Mouse (Mus musculus): ENCODE results near the gene Lyve1. TPM values are rescaled to one million over a fixed set of nuclear protein-coding genes. Genes with fewer than 3 reads are reported as not detected.
"Not testable (repeated sequence)": the region's sequence is repeated elsewhere in the genome, so short reads cannot be mapped to it uniquely, and the experiment has no call there.

Gene Lyve1
- 1 to 10 TPM; 1.5 to 1.6 TPM for total RNA-seq (2021)
- long read RNA-seq, experiment 1, partial matches to known transcripts: 2 of 4 reads
- long read RNA-seq, experiment 1, other reads (novel, unspliced or antisense): 1 of 4 reads
- long read RNA-seq, experiment 2, partial matches to known transcripts: 0 of 2 reads
- long read RNA-seq, experiment 2, other reads (novel, unspliced or antisense): 1 of 2 reads

DNA sequence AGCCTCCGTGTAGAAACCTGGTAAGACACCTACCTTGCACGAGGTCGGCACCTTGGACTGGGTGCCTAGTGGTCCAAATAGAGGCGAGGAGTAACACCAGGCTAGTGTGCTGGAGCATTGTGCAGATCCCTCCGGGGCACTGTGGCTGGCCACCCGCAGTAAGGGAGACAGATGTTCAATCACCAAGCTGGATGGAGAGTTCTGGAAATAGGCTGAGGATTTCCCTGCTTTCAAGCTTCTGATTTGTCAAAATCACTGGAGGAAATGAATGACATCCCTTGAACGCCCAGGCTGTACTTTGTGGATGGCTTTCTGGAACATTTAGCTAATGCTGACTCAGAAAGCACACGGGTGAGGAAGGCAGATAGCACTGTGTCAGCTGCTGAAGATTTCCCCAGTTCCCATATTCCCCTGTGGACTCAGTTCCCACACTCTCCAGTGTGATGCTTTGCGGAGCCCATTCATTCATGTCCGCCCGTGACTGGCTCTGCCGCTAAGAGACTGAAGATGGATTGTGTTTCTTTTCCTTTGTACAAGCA lies at the start of gene Lyve1:
Gene Lyve1, minus strand, starts transcription at position 489 of the 539 bp plus-strand sequence.
- no peak for DNase-seq (ENCODE audit: low spot score in 2 of 2)

DNA sequence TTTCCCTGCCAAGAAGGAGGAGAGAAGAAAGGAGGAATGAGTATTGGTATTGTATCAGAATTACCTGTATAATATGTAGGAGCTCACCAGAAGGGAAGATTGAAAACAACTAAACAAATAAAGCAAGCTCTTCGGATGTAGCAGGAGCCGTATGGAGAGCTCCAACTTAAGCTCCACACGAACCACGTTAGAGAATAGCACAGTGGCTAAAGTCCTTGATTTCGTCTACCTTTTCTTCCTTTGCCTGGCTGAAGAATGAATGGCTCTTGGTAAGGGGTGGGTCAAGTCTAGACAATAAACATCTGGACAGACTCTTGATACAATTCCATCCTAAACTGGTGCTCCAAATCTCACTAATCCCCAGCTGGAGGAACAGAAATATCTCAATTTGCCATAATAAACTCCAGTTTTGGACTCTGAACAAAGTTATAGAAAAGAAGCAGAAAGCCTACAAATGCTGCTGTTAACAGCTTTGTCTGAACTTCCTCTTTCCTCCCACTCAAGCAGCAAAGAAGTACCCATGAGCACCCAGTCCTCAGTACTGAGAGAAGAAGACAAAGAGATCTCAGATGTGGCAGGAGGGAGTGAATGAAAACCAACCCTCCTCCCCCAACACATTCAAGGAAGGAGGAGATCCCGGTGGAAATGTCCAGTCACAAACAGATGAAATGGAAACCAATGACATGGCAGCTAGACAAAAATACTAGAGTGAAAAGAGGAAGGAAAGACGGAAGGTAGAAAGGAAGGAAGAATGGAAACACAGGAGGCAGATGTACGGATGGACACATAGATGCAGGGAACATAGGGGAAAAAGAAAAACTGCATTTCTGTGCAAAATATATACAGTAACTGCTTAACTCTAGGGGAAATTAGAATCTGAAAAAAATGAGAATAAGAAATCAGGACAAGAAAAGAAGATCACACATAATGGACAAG lies 45.4 kb upstream of the Lyve1 start:
- DNase-seq (ENCODE audit: low spot score in 2 of 2): no peak

DNA sequence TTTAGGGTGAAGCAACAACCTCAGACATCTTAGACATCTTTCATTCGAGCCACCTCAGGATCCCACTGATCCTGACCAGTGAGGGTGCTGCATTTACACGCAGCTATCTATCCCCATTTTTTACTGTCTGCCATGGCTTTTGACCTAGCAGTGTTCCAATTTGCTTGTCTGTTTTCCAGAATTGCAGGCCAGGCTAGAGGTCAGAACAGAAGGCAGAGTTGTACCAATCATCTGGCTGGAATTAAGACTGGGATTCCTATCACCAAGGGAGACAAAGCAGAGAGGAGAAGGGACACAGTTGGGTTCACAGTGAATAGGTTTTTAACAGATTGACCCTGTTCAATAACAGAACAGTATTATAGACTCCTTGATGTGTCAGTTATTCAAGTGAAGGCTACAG lies 43.5 kb upstream of the Lyve1 start:
- DNase-seq (ENCODE audit: low spot score in 2 of 2): no peak

DNA sequence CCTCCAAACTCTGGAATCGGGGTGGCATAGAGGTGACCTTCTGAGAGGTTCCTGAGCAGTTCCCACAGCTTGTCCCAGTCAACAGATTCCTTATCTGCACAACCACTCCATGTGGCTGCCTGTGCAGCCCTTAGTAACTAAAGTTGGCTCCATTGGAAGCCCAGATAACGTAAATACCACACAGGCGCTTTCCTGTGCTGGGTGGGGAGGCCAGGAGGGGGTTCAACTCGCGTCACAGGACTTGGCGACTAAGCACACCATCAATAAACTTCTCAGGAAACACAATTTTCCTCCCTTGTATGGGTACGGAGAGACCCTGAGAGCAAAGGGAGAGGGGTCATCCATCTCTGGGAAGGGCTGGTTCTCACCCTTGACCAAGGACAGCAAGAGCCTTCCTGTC lies 40.2 kb upstream of the Lyve1 start:
- DNase-seq (ENCODE audit: low spot score in 2 of 2): no peak

DNA sequence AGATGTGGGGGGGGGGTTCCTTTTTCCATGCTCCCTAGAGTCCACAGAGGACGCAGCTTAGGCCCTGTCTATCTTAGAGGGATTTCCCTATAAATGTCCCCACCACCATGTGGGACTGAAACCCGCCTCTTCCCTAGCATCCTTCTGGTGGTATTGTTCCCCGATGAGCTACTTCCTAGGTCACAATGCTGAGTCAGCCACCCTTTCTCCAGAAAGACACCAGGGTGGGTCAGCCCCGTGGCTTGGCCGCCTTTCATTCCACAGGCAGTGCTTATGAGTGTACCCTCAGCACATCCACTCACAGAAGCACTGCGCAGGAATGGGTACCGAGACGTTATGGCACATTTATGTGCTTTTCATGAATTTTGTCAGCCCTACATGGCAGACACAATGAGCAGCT lies 34.2 kb upstream of the Lyve1 start:
- no peak for DNase-seq (ENCODE audit: low spot score in 2 of 2)

DNA sequence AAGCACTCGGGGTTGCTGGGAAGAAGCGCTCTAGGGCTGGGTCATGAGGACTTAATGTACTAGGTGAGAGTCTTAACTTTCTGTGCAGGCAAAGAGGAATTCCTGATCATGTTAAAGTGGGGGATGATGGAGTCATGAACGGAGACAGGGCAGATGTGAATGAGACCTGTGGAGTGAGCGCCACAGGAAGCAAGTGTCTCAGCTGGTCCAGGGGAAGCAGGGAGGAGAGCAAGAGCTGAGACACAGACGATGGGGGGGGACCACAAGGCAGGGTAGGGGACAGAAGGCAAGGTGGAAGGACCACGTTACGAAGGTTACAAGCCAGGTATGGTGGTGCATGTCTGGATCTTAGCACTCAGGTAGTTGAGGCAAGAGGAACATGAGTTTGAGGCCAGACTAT lies 33.4 kb upstream of the Lyve1 start:
- DNase-seq (ENCODE audit: low spot score in 2 of 2): no peak

DNA sequence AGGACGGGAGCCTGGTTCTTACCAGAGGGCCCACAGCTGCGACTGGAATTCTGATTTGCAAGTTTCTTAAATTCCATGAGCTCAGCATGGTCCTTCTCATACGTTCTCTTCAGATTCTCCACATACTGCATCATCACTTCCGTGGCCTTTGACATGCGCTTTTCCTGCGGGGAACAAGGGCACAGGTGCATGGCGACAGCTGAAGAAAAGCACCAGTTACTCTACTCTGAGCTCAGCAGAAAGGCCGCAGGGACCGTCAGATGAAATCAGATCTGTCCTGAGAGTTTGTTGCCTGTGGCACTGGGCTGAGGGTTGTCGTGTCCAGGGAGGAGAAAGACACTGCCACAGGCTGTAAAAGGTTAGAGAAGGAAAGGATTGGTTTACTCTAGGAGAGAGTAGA lies 32.7 kb upstream of the Lyve1 start:
- DNase-seq (ENCODE audit: low spot score in 2 of 2): not testable (repeated sequence)

DNA sequence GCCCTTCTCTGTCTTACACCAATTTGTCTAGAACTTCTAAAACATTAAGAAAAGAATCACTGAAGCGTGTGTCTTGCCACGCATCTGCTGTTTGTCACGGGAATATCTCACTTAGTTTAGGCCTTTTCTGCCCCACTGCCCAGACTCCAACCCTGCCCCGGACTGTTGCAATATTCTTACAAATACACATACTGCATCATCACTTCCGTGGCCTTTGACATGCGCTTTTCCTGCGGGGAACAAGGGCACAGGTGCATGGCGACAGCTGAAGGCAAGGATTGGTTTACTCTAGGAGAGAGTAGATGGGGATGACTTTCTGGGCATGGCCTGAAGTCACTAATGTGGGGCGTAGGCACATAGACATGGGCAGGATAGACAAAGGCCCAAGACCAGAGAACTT lies 31.6 kb upstream of the Lyve1 start:
- DNase-seq (ENCODE audit: low spot score in 2 of 2): no peak

DNA sequence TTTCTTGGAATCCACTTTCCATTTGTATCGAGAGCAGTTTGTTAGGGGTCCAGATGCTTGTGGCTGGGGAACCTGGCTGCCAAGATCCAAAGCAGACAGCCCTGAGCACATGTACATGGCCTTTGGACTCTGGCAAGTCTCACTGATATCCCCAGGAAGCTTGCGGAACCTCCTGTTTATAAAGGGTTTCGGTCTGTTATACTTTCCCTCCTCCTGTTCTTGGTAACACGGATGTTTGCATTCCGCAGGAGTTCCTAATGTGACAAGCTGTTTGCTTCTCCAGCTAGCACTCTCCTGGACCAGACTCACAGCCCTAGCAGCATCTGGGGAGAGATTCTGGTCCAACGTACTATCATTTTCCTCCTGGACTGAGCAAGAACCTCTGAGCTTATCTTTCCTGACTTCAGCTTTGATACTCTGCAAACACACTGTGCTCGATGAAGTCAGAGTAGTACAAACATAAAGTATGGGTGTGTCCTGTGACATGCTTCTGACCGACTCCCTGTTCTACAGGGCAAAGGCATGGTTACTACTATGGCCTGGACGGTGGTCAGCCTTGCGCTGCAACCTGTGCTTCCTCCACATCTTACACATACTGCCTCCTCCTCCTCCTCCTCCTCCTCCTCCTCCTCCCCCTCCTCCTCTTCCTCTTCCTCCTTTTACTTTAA lies 31.0 kb upstream of the Lyve1 start:
- no peak for DNase-seq (ENCODE audit: low spot score in 2 of 2)

DNA sequence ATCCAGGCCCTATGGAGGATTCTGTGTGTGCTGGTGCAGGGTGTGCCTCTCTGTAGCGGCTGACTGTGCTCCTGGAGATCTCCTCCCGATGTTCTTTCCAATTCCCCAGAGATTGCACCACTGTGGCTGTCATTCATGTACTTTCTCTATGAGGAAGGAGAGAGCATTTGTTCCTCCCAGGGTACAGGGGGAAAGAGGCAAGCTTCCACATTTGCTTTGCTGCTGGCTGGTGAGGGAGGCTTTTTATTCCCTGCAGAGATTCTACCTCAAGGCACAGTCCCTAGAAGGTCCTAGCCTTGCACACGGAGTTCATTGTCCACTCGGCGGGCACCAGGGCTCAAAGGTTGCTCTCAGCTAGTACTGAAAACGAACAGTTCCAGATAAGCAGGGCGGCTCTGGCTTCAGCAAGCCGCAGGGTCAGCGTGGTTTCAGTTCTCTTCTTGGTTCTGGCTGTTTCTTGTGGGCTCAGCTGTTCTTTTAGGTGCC lies 28.5 kb upstream of the Lyve1 start:
- DNase-seq (ENCODE audit: low spot score in 2 of 2): no peak

DNA sequence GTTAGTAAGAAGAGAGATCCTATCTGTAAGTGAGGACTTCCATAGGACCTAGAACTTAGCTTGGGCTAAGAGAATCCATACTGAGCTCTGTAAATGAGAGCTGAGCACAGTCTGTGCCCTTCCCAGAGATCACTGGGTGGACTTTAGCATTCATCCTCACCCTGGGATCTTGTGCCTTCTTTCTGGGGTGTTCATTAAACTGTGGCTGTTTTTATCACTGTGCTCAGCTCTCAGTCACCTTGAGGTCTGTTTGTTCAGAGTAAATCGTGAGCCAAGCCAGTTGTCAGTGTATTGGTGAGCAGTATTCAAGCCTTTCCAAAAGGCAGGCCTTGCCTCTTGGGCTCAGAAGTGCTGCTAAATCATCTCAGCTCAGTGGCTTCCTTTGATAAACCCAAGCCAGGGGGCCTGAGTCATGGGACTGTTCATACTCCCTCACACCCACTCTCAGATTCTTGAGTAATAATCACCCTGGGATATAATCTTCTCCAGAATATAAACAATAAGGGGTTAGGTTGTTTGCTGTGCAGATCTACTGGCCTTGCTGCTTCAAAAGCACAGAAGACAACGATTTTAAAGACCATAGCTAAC lies 18.8 kb upstream of the Lyve1 start:
- DNase-seq (ENCODE audit: low spot score in 2 of 2): no peak

DNA sequence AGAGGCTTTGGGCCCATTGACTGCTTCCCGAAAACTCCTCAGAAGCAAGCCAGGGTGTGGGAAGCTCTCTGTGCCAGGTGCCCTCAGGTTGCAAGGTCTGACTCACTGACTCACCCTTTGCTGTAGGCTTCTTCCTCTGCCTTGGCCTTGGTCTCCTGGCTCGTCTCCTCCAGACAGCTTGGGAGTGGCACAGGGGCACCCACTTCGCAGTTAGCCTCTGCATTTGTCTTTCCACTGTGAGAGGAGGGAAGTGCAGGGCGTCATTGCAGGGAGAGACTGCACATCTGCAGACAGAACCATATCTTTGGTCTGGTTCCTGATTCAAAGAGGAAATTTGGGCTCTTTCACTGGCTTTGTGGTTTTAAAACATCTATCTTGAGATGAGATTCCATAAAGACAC lies 15.0 kb upstream of the Lyve1 start:
- DNase-seq (ENCODE audit: low spot score in 2 of 2): no peak

DNA sequence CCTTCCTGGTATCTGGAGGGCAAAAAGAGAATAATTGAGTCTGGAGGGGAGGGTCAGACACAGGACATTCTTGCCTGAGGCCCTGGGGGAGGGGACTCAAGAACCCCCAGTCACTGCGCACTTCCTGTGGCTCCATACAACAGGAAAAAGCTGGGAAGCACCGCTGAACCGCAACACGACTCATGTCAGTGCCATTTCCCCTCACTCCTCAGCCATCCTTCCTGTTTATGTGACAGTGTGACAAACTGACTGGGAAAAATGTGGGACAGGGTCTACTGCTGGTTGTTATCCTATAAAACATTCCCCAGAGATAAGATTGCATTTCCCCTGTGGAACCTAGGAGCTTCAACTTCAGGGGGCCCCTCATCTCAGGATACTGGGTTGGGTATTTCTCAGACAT lies 13.9 kb upstream of the Lyve1 start:
- DNase-seq (ENCODE audit: low spot score in 2 of 2): no peak

DNA sequence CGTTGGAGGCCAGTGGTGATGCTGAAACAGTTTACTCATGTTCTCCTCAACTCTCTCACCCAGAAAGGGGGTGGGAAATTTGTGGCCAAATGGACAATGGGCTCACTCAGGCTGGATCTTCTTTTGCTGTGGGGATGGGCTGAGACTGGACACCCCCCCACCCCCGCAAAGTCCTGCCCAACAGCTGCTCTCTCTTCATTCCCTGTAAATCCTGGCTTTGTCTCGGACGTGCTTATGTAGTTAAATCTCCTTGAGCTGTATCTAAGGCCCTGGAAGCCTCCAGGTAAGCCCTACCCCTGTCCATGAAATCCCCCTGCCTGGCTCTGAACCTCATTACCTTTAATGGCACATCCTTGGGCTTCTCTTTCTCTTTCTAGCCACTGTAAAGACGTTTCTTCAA lies 5.8 kb upstream of the Lyve1 start:
- DNase-seq (ENCODE audit: low spot score in 2 of 2): no peak

DNA sequence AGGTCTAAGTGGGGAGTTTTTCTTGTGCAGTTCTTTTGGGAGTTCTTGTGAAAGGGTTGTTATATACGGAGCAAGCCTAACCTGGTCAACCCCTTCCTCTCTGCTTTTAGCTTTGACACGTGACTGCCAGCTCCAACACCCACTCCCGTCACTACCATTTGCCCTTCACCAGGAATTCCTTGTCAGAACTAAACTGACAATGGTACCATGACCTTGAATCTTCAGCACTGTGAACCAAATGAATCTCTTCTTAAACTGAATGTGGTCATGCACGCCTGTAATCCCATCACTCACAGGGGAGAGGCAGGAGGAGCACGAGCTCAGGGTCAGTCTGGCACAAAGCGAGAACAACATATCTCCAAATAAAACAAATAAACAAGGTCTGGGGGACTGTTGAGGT lies 4.1 kb upstream of the Lyve1 start:
- no peak for DNase-seq (ENCODE audit: low spot score in 2 of 2)

DNA sequence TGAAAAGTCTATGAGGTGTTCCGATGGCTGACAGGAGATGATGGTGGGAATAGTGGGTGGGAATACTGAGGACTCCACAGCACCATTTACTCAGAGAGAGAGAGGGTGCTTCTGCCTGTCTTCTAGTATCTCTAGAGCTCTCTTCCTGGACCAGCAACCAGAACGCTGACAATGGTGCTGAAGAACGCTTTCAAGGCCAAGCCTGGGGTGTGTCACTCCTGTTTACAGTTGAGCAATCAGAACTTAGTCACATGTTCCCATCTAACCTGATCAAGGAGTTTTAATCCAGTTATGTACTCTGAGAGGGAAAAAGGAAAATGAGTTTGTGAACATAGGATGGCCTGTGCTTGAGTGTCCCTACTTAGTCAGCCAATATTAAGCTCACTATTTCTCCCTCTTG lies 3.0 kb upstream of the Lyve1 start:
- no peak for DNase-seq (ENCODE audit: low spot score in 2 of 2)

DNA sequence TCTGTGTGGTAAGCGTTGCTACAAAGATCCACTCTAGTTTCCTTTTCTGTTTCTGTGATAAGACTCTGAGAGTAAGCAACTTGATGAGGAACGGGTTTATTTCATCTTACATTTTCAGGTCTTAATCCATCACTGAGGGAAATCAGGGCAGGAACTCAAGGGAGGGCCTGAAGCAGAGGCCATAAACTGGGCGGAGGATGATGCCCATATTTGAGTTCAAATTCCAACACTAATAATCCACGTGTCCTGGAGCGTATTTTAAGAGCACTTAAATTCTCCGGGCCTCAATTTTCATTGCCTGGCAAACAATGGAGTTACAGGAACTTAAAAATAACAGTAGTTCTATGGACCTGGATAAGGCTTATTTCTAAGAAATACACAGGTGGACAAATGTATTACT lies 2.5 kb upstream of the Lyve1 start:
- no peak for DNase-seq (ENCODE audit: low spot score in 2 of 2)

DNA sequence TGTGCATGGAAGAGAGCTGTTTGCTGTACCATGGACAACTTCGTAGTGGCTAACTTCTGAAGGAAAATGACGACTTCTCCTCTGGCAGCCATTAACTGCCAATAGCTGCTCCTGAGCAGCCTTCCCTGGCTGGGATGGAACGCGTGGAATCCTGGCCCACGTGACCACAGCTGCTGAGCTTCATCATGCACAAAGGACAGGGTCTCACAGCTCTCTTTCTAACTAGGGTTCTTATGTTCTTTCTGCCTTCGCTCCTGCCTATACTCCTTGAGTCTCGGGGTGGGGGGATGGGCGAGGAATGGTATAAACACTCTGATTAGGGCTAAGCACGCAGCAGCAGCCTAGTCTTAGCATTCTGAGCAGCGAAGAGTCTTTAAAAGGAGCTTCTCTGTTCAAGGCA lies 2.0 kb upstream of the Lyve1 start:
- DNase-seq (ENCODE audit: low spot score in 2 of 2): no peak

DNA sequence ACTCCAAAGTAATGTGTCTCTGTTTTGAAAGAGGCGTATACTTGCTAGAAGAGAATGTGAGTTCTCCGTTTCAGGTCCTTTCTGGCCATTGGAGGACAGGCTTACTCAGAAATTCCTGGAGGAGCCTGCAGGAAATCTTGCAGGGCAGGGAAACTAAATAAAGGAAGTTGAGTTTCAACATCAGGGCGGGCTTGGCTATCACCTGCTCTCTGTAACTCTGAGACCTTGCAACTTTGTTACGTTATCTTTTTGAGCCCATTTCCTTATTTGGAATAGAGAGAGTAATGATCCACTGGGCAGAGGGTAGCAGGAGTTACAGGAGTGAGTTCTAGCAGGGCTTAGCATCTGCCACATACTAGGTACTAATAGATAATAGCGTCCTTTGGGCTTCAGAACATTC lies 2.9 kb downstream of the Lyve1 start:
- DNase-seq (ENCODE audit: low spot score in 2 of 2): no peak

DNA sequence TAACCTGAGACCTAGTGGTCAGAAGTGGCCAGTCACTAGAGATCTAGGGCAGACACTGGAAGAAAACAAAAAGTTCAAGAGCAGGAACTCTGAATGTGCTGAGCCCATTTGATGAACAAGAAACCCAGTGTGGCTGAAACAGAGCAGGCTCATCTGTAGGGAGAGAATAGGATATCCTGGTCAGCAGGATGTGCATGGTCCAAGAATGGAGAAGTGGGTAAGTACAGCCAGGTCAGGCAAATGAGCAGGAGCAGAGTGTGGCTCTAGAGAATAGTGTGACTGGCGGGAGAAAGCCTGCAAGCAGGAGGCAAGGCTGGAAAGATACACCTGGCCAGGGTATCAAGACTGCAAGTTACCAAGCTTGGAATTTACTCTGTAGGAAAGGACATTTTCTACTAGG lies 7.4 kb downstream of the Lyve1 start:
- no peak for DNase-seq (ENCODE audit: low spot score in 2 of 2)

DNA sequence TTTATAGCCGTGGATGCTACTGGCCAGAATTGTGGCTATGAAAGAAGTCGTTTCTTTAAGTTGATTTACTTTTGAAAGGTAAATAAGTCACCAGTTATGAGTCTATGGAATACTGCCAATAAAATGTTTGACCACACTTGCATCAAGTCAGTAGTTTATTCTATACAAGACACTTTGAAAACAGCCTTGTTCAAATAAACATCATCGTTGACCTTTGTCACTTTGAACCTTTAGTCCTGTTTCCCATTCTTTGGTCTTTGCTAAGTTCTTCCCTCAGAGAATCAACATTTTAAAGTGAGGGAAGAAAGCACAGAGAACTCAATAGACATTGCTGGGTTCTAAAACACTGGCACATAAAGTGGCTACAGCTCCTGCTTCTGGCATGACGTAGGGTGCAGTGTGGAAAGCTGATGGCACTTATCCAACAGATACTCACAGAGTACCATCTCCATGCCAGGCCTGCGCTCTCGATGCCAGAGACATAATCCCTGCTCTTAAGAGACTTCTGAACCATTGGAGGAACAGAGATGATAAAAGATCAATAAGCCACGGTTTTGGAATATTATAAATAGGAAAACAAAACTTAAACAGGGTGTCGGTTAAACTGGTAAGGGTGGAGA lies 8.0 kb downstream of the Lyve1 start:
- DNase-seq (ENCODE audit: low spot score in 2 of 2): no peak

Data from left cerebral cortex, adult 18-20 months (tissue).